17 mouse cellular contexts compared by ENCODE assay signal in the genomic region with DNA sequence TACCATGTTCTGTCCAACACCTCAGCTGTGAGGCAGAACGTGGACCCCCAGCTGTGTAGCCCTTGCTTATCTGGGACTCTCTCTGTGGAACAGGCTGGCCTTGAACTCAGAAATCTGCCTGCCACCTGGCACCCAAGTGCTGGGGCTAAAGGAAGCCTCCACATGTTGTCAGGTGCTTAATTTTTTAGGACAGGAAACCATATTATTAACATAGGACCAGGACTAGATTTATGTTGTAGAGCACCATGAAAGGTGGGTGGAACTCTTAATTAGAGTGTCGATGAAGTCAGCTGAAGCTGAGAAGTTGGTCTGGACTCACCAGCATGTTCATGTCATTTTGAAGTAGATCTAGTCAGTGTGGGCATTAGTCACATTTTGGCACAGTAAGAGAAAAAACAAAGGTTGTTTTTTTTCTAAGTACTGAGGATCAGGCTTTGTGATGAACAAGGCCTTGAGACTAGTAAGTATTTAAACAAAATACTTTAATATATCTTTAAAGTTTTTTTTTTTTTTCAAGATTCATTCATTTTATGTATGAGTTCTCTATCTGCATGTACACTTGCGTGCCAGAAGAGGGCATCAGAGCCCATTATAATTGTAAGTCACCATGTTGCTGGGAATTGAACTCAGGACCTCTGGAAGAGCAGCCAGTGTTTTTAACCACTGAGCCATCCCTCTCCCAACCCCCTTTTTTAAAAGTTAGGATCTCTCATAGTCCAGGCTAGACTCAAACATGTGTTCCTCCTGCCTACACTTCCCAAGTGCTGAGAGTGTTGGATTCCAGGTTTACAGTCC. TPM values are rescaled to one million over a fixed set of nuclear protein-coding genes. Genes with fewer than 3 reads are reported as not detected.
DNase-seq lines count a peak whose midpoint lies in the region; ATAC-seq and TF ChIP-seq lines count a peak whose summit lies in the region.
"Had no signal": no experiment of that assay in that cellular context is flagged by ENCODE, and none has a peak within 500 bp of the region (broad histone marks: within the 10 kb centered on the region; RNA-seq: fewer than 3 reads in every experiment).

No protein-coding gene starts in this region.

- TF ChIP-seq EP300 in stomach, postnatal 0 days (optimal IDR thresholded peaks at IDR 0.05): no peak

- peak; percentile 54 for TF ChIP-seq CTCF in intestine, postnatal 0 days (IDR thresholded peaks at IDR 0.05; ENCODE audit: low read depth)
- peak; percentile 44 for TF ChIP-seq CTCF in stomach, postnatal 0 days (IDR thresholded peaks at IDR 0.05; ENCODE audit: low read depth)

- no peak overlapping the region for H3K4me2 ChIP-seq in intestine, postnatal 0 days (replicated peaks; ENCODE audit: low read depth)
- H3K4me2 ChIP-seq in intestine, embryonic 16.5 days (ENCODE audit: low read depth, low read length): no peak overlapping the region
- no peak overlapping the region for H3K4me2 ChIP-seq in midbrain, embryonic 11.5 days
- no peak overlapping the region for H3K4me2 ChIP-seq in midbrain, embryonic 14.5 days (ENCODE audit: low read length)
- no peak overlapping the region for H3K4me2 ChIP-seq in stomach, postnatal 0 days (replicated peaks; ENCODE audit: low read depth)
- H3K4me2 ChIP-seq: heart, embryonic 11.5 days; intestine, embryonic 15.5 days; midbrain, embryonic 15.5 days had no signal

- no peak overlapping the region for H3K4me3 ChIP-seq in intestine, postnatal 0 days (ENCODE audit: low read depth, low read length)
- H3K4me3 ChIP-seq in intestine, embryonic 16.5 days (ENCODE audit: low read length): no peak overlapping the region
- no peak overlapping the region for H3K4me3 ChIP-seq in midbrain, embryonic 11.5 days (ENCODE audit: low read depth, low read length)
- no peak overlapping the region for H3K4me3 ChIP-seq in midbrain, embryonic 14.5 days (replicated peaks; ENCODE audit: low read depth, low read length)
- no peak overlapping the region for H3K4me3 ChIP-seq in ES-E14 (ENCODE audit: insufficient read depth in 1 of 2, low read depth in 1 of 2, low read length in 2 of 2, poor library complexity in 1 of 2, severe bottlenecking in 1 of 2)
- H3K4me3 ChIP-seq in stomach, postnatal 0 days (ENCODE audit: low read depth, low read length): no peak overlapping the region
- H3K4me3 ChIP-seq: embryonic facial prominence, embryonic 10.5 days; erythroblast, embryonic 14.5 days; intestine, embryonic 15.5 days; midbrain, embryonic 15.5 days had no signal

- peak; percentile 70 for DNase-seq in midbrain, embryonic 11.5 days (ENCODE audit: low spot score, missing footprints)
- no peak for DNase-seq in midbrain, embryonic 14.5 days
- no peak for DNase-seq in ES-E14 (ENCODE audit: low read depth, low spot score)
- DNase-seq in stomach, postnatal 0 days (ENCODE audit: low spot score): no peak
- DNase-seq in testis, postnatal 10 days (ENCODE audit: low spot score): no peak
- DNase-seq: cerebellum, postnatal 25 days; gastrocnemius, postnatal 14 days; kidney, postnatal 36 days; left cerebral cortex, postnatal 4 days; lung, postnatal 4 days had no signal

- no peak overlapping the region for H3K9ac ChIP-seq in intestine, postnatal 0 days (ENCODE audit: low read depth, low read length)
- no peak overlapping the region for H3K9ac ChIP-seq in intestine, embryonic 16.5 days (ENCODE audit: low read depth, low read length)
- no peak overlapping the region for H3K9ac ChIP-seq in midbrain, embryonic 11.5 days (ENCODE audit: low read length)
- H3K9ac ChIP-seq in midbrain, embryonic 14.5 days (replicated peaks; ENCODE audit: low read length): no peak overlapping the region
- no peak overlapping the region for H3K9ac ChIP-seq in ES-E14 (ENCODE audit: insufficient read depth, low read depth, low read length, poor library complexity, severe bottlenecking)
- no peak overlapping the region for H3K9ac ChIP-seq in stomach, postnatal 0 days (ENCODE audit: low read length)
- H3K9ac ChIP-seq: intestine, embryonic 15.5 days; midbrain, embryonic 15.5 days had no signal

- no peak overlapping the region for H3K27ac ChIP-seq in intestine, postnatal 0 days (ENCODE audit: low read depth, low read length)
- no peak overlapping the region for H3K27ac ChIP-seq in intestine, embryonic 16.5 days (ENCODE audit: low read length)
- no peak overlapping the region for H3K27ac ChIP-seq in midbrain, embryonic 11.5 days (ENCODE audit: low read depth, low read length)
- H3K27ac ChIP-seq in midbrain, embryonic 14.5 days (replicated peaks; ENCODE audit: low read depth, low read length): no peak overlapping the region
- no peak overlapping the region for H3K27ac ChIP-seq in ES-E14 (ENCODE audit: insufficient read depth, low read depth, low read length, poor library complexity, severe bottlenecking)
- H3K27ac ChIP-seq in stomach, postnatal 0 days (replicated peaks): no peak overlapping the region
- H3K27ac ChIP-seq: embryonic facial prominence, embryonic 10.5 days; intestine, embryonic 15.5 days; midbrain, embryonic 15.5 days had no signal

- H3K36me3 ChIP-seq in intestine, postnatal 0 days (ENCODE audit: control insufficient read depth, insufficient read depth): no peaks in the 10 kb centered on the region
- no peaks in the 10 kb centered on the region for H3K36me3 ChIP-seq in intestine, embryonic 16.5 days (ENCODE audit: control insufficient read depth, insufficient read depth, low read length)
- peaks cover 5% of the 10 kb centered on the region for H3K36me3 ChIP-seq in midbrain, embryonic 11.5 days (ENCODE audit: control insufficient read depth, insufficient read depth, low read length)
- no peaks in the 10 kb centered on the region for H3K36me3 ChIP-seq in midbrain, embryonic 14.5 days (ENCODE audit: control insufficient read depth, insufficient read depth, low read length)
- H3K36me3 ChIP-seq in ES-E14 (ENCODE audit: control insufficient read depth, insufficient read depth, low read length, poor library complexity, severe bottlenecking): peaks cover 14% of the 10 kb centered on the region; the same call in 1 of the 2 replicates
- H3K36me3 ChIP-seq in stomach, postnatal 0 days (ENCODE audit: control insufficient read depth, insufficient read depth, low read length): 0 out of 2 replicates have a peak, but pooled peaks cover 2% of the 10 kb centered on the region
- H3K36me3 ChIP-seq: midbrain, embryonic 15.5 days had no signal

- H3K4me1 ChIP-seq in intestine, postnatal 0 days (replicated peaks; ENCODE audit: control insufficient read depth, insufficient read depth, low read length): no peaks in the 10 kb centered on the region; the same call in 1 of the 2 replicates
- peaks cover 12% of the 10 kb centered on the region for H3K4me1 ChIP-seq in intestine, embryonic 16.5 days (ENCODE audit: control insufficient read depth, insufficient read depth, low read length)
- no peaks in the 10 kb centered on the region for H3K4me1 ChIP-seq in midbrain, embryonic 11.5 days (ENCODE audit: control insufficient read depth, insufficient read depth, low read length)
- peaks cover 6% of the 10 kb centered on the region; the same call in 1 of the 2 replicates for H3K4me1 ChIP-seq in midbrain, embryonic 14.5 days (ENCODE audit: control insufficient read depth, insufficient read depth, low read length)
- 0 out of 4 replicates have a peak, but pooled peaks cover 0 to 2% of the 10 kb centered on the region in 2 experiments for H3K4me1 ChIP-seq in ES-E14 (ENCODE audit: control insufficient read depth in 2 of 2, insufficient read depth in 2 of 2, low read length in 2 of 2, poor library complexity in 1 of 2)
- no peaks in the 10 kb centered on the region for H3K4me1 ChIP-seq in stomach, postnatal 0 days (replicated peaks; ENCODE audit: control insufficient read depth, insufficient read depth)

- H3K27me3 ChIP-seq in intestine, postnatal 0 days (replicated peaks; ENCODE audit: control insufficient read depth, insufficient read depth, low read length): no peaks in the 10 kb centered on the region
- no peaks in the 10 kb centered on the region for H3K27me3 ChIP-seq in intestine, embryonic 16.5 days (replicated peaks; ENCODE audit: control insufficient read depth, insufficient read depth, low read length)
- no peaks in the 10 kb centered on the region for H3K27me3 ChIP-seq in midbrain, embryonic 11.5 days (ENCODE audit: control insufficient read depth, insufficient read depth, low read length)
- no peaks in the 10 kb centered on the region for H3K27me3 ChIP-seq in midbrain, embryonic 14.5 days (ENCODE audit: control insufficient read depth, insufficient read depth, low read length)
- no peaks in the 10 kb centered on the region for H3K27me3 ChIP-seq in stomach, postnatal 0 days (ENCODE audit: control insufficient read depth, insufficient read depth, low read length)
- H3K27me3 ChIP-seq: intestine, embryonic 15.5 days; midbrain, embryonic 15.5 days had no signal

- in situ Hi-C loops in ES-E14 (cut with MboI; ENCODE audit: low sequenced_read_pairs in 2 of 2, unreplicated experiment in 2 of 2): no loop called here

- 88% methylated on average over 3 of the region's 3 CpGs for WGBS in intestine, postnatal 0 days
- 91% methylated on average over 3 of the region's 3 CpGs for WGBS in intestine, embryonic 16.5 days
- 92% methylated on average over 3 of the region's 3 CpGs for WGBS in midbrain, embryonic 11.5 days
- WGBS in midbrain, embryonic 14.5 days: 98% methylated on average over 3 of the region's 3 CpGs
- WGBS in stomach, postnatal 0 days: 88% methylated on average over 3 of the region's 3 CpGs

- ATAC-seq in intestine, postnatal 0 days: no peak
- ATAC-seq in intestine, embryonic 16.5 days: no peak
- no peak for ATAC-seq in midbrain, embryonic 11.5 days (ENCODE audit: low FRiP score)
- no peak for ATAC-seq in midbrain, embryonic 14.5 days (ENCODE audit: low FRiP score, low TSS enrichment)
- ATAC-seq in stomach, postnatal 0 days (ENCODE audit: low FRiP score, low TSS enrichment): no peak
- ATAC-seq: intestine, embryonic 15.5 days; midbrain, embryonic 15.5 days had no signal

- no peaks in the 10 kb centered on the region for H3K9me3 ChIP-seq in intestine, postnatal 0 days (ENCODE audit: control insufficient read depth)
- H3K9me3 ChIP-seq in intestine, embryonic 16.5 days (ENCODE audit: control insufficient read depth, low read length): peaks cover 6% of the 10 kb centered on the region; the same call in 1 of the 2 replicates
- peaks cover 26% of the 10 kb centered on the region for H3K9me3 ChIP-seq in midbrain, embryonic 11.5 days (ENCODE audit: control insufficient read depth, low read length)
- 0 out of 2 replicates have a peak, but pooled peaks cover 14% of the 10 kb centered on the region for H3K9me3 ChIP-seq in midbrain, embryonic 14.5 days (ENCODE audit: control insufficient read depth, low read length)
- no peaks in the 10 kb centered on the region for H3K9me3 ChIP-seq in ES-E14 (ENCODE audit: control insufficient read depth, insufficient read depth, low read depth, low read length)
- no peaks in the 10 kb centered on the region for H3K9me3 ChIP-seq in stomach, postnatal 0 days (ENCODE audit: control insufficient read depth, low read length)
- H3K9me3 ChIP-seq: intestine, embryonic 15.5 days; midbrain, embryonic 15.5 days had no signal

RNA-seq across cellular contexts. Expression of a gene that starts 5.4 kb away (rescaled TPM):
- polyA plus RNA-seq in intestine, postnatal 0 days (2015; fragmentation: Nextera tagmentation; extraction: Ambion mirVana): 32.7 and 35.0 TPM in 2 replicates
- polyA plus RNA-seq in intestine, embryonic 16.5 days (2015; fragmentation: Nextera tagmentation; extraction: Ambion mirVana): 52.3 and 54.4 TPM in 2 replicates
- 102 and 103 TPM in 2 replicates for polyA plus RNA-seq in midbrain, embryonic 11.5 days (2014; fragmentation: Nextera tagmentation; extraction: Ambion mirVana)
- polyA plus RNA-seq in midbrain, embryonic 14.5 days (2014; fragmentation: Nextera tagmentation; extraction: Ambion mirVana): 149 and 202 TPM in 2 replicates
- 33.9 and 36.4 TPM in 2 replicates for total RNA-seq in ES-E14 (2012; rRNA removed)
- 27.9 and 29.2 TPM in 2 replicates for polyA plus RNA-seq in stomach, postnatal 0 days (2015; fragmentation: Nextera tagmentation; extraction: Ambion mirVana)
